Mouse (Mus musculus): Measurements from ENCODE around the gene Sgms1.
"Not testable (repeated sequence)": the region's sequence is repeated elsewhere in the genome, so short reads cannot be mapped to it uniquely, and the experiment has no call there.

The Sgms1 gene

DNA sequence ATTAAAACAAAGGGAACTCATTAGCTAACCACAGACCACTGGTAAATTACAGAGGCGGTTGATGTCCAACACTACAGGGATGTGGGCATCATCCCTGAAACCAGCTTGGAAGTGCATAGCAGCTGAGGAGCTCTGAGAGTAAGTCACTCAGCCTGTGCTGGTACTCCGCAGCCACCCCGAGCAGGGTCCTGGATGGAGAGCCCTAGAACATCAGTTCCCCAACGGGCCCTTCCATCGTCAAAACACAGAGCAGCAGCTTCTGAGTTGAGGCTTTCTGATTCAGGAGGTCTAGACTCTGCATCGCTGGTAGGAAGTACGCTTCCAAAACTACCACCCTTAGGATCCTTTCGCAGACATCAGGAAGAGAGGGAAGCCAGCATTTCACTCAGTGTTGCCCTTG lies 5.8 kb downstream of the Sgms1 start:
- DNase-seq (ENCODE audit: low spot score), result no peak

- DNase-seq (ENCODE audit: low spot score), result no peak
Measured at GRCm38 (mm10) chr19:32381511-32381961, 8.0 kb downstream of the Sgms1 start.

- DNase-seq (ENCODE audit: low spot score), result no peak
Measured at GRCm38 (mm10) chr19:32380748-32381147, 8.8 kb downstream of the Sgms1 start.

DNA sequence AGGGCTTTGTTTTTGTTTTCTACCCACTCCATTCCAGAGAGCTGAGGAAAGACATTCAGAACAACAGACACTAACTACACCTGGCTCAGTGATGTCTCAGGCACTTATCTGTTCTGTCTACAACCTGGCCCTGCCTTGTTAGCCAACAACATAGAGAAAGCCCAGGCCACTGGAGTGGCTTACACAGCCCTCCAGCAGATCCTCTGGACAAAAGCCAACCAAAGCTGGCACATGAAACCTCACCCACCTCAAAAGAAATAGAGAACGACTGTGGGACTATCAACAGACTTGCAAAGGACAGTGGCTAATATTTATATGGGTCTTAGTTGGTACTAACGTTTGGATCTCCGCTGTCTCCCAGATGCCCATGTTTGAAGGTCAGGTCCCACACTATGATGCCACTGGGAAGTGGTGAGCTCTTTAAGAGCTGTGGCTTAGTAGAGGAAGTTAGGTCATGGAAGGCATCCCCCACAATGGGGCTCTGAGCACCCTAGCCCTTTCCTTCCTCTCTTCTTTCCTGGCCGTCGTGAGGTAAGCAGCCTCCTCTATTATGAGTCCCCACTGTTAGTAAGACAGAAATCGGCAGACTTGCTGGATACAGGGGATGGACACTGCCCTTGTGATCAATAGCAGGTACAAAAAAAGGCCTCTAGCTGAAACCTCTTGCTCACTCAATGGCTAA lies 10.1 kb downstream of the Sgms1 start:
- DNase-seq (ENCODE audit: low spot score), result no peak

- no peak for DNase-seq (ENCODE audit: low spot score)
Measured at GRCm38 (mm10) chr19:32378581-32378980, 10.9 kb downstream of the Sgms1 start.

- DNase-seq (ENCODE audit: low spot score), result no peak
Measured at GRCm38 (mm10) chr19:32377701-32378325, 11.7 kb downstream of the Sgms1 start.

DNA sequence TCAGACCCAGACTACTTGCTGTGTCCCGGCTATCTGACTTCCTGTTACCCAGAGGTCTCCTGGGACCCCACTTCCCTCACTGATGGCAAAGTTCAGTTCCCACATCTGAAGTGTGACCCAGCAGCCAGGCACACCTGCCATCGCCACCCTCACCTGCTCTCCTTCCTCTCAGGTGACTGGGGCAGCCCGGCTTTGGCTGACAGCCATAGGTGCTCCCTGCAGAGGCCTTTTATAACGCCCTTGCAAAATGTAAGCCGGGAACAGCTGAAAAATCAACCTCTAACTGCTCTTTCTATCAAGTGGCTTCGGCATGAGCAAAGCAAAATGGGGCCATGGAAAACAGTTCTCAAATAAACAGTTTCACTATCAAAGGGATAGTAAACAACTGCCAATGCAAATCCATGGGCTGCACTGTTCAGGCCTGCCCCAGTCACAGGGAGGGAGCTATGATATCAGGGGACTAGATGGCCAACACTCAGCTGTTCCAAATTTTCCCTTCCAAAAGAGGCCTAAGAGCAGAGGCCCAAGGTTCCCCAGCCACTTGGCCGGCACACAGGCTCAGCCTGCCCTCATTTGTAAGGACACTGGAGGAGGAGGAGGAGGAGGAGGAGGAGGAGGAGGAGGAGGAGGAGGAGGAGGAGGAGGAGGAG lies 12.5 kb downstream of the Sgms1 start:
- no peak for DNase-seq (ENCODE audit: low spot score)

GRCm38 (mm10) chr19:32376054-32376453 lies 13.5 kb downstream of the Sgms1 start:
- DNase-seq (ENCODE audit: low spot score), result no peak

GRCm38 (mm10) chr19:32375473-32375985 lies 14.0 kb downstream of the Sgms1 start:
- no peak for DNase-seq (ENCODE audit: low spot score)

- DNase-seq (ENCODE audit: low spot score), result no peak
Measured at GRCm38 (mm10) chr19:32374751-32375150, 14.8 kb downstream of the Sgms1 start.

- no peak for DNase-seq (ENCODE audit: low spot score)
Measured at GRCm38 (mm10) chr19:32373865-32374655, 15.5 kb downstream of the Sgms1 start.

- no peak for DNase-seq (ENCODE audit: low spot score)
Measured at GRCm38 (mm10) chr19:32372373-32372772, 17.1 kb downstream of the Sgms1 start.

DNA sequence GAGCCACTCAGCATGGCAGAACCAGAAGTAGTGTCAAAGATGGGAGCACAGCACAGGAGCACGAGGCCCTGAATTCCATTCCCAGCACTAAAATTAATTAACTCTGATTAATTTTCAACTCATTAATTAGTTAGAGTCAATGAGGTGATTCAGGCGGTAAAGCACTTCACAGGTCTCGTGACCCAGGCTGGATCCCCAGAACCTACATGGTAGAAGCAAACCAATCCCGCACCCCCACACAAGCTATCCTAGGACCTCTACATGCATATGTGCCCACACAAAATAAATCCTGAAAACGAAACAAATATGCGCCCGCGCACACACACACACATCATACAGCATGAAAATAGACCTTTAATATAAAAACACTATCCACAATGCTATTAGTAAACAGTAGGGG lies 22.2 kb downstream of the Sgms1 start:
- DNase-seq (ENCODE audit: low spot score), result no peak

- DNase-seq (ENCODE audit: low spot score), result no peak
Measured at GRCm38 (mm10) chr19:32366406-32366805, 23.1 kb downstream of the Sgms1 start.

- DNase-seq (ENCODE audit: low spot score), result no peak
Measured at GRCm38 (mm10) chr19:32365111-32365510, 24.4 kb downstream of the Sgms1 start.

DNA sequence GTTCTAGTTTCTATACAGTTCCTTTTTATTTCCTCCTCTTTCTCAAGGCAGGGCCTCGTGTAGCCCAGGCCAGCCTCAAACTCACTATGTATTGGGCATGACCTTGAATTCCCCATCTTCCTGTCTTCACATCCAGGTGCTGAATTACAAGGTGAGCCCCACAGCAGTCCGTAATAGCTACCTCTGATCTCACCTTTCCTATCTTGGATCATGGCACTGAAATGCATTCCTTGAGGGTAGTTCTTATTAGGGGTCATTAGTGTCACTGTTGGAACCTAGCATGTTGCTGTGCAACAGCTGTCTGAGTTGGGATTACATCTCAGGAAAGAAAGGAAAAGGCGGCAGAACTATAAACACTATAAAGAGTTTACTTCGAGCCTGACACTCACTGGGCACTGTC lies 25.9 kb downstream of the Sgms1 start:
- DNase-seq (ENCODE audit: low spot score), result no peak

DNA sequence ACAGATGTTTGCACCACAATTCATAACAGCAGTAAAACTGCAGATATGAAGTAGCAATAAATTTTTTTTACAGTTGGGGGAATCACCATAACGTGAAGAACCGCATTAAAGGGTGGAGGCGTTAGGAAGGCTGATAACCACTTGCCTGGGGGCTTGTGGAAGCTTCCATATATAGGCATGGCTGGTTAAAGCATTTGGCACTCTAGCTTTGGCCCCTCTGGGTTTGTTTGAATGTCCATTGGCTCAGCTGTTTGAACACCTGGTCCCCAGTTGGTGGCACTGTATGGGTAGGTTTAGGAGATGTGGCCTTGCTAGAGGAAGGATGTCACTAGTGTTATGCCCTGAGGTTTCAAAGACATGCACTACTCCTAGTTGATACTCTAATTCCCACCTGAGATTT lies 27.0 kb downstream of the Sgms1 start:
- no peak for DNase-seq (ENCODE audit: low spot score)

DNA sequence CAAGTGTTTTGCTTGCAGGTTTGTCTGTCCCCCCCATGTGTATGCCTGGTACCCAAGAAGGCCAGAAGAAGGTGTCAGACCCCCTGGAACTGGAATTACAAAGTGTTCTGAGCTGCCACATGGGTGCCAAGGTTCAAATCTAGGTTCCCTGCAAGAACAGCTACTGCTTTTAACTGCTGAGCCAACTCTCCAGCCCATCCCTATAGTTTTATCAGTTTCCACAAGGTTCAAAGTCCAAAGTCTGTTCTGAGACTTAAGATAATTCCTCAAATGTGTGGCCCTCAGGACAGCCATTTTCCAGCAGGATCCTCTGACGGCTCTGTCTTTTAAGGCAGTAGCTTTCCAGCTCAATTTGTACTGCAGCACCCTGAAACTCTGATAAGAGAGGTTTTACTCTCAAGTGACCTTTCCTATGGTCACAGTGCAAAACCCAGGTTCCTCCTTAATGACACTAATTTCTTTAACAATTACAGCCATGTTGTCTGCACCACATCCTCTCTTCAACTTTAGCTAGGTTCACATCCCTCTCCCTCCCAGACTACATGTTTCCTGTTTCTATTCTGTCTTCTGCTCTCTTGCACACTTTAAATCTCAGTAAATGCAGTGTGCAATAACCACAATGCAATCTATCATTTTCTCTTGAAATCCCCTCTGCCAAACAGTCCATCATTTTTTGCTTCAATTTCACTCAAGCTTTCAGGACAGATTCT lies 28.4 kb downstream of the Sgms1 start:
- no peak for DNase-seq (ENCODE audit: low spot score)

GRCm38 (mm10) chr19:32360546-32360945 lies 29.0 kb downstream of the Sgms1 start:
- no peak for DNase-seq (ENCODE audit: low spot score)

- peak; percentile 35 for DNase-seq (ENCODE audit: low spot score)
Measured at GRCm38 (mm10) chr19:32358699-32359517, 30.6 kb downstream of the Sgms1 start.

- not testable (repeated sequence) for DNase-seq (ENCODE audit: low spot score)
Measured at GRCm38 (mm10) chr19:32358011-32358410, 31.5 kb downstream of the Sgms1 start.
